Mouse (Mus musculus): Measurements from ENCODE around the gene Atrnl1.

DNA sequence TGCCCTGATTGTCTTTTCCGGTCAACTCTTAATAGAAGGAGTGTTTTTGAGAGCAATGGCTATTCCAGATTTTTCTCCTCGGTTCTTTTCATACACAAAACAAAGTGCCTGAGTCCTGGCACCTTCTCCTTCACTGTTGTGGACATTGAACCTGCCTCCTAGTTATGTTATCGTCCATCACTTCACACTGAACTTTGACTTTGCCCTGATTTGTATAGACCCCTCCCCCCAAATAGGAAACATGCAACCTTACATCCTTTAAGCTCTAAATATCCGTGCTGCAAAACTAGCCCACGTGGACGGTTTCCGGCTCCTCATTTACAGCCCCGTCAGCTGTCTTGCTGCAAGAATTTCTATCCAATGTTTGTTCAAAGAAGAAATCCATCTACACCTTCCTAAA lies 432.3 kb downstream of the Atrnl1 start:
- TF ChIP-seq GATA1 (IDR thresholded peaks at IDR 0.05; ENCODE audit: borderline replicate concordance, low read length) (no peak), FLI1 (IDR thresholded peaks at IDR 0.05; ENCODE audit: low read length) (no peak)

All from megakaryocyte, embryonic 14.5 days (primary cell).